ENCODE assay signal across 14 mouse cellular contexts in genomic region chr12:34811673-34812613, GRCm38 (mm10).
"Had no signal": no experiment of that assay in that cellular context is flagged by ENCODE, and none has a peak within 500 bp of the region (broad histone marks: within the 10 kb centered on the region; RNA-seq: fewer than 3 reads in every experiment).

No protein-coding gene starts in this region.

- H3K9ac ChIP-seq: limb, embryonic 15.5 days; liver, embryonic 12.5 days; lung, embryonic 14.5 days; midbrain, embryonic 15.5 days; neural tube, embryonic 13.5 days had no signal

- H3K4me2 ChIP-seq: limb, embryonic 15.5 days; liver, embryonic 12.5 days; lung, embryonic 14.5 days; midbrain, embryonic 15.5 days; neural tube, embryonic 13.5 days had no signal

- H3K9me3 ChIP-seq: limb, embryonic 15.5 days; liver, embryonic 12.5 days; midbrain, embryonic 10.5 days; midbrain, embryonic 15.5 days; neural tube, embryonic 13.5 days had no signal

- H3K27me3 ChIP-seq: limb, embryonic 15.5 days; liver, embryonic 12.5 days; midbrain, embryonic 15.5 days; neural tube, embryonic 13.5 days had no signal

- H3K27ac ChIP-seq: limb, embryonic 15.5 days; liver, embryonic 12.5 days; macrophage; midbrain, embryonic 10.5 days; midbrain, embryonic 15.5 days; neural tube, embryonic 13.5 days had no signal

- DNase-seq: kidney, adult 8-10 months; kidney, postnatal 36 days; lung, embryonic 14.5 days; lung, postnatal 14 days; retina, postnatal 1 day; right cerebral cortex, postnatal 4 days; spleen, adult 18-20 months; thymus, postnatal 4 days had no signal

- H3K4me3 ChIP-seq: limb, embryonic 15.5 days; liver, embryonic 12.5 days; midbrain, embryonic 10.5 days; midbrain, embryonic 15.5 days; neural tube, embryonic 13.5 days had no signal

- H3K4me1 ChIP-seq: limb, embryonic 15.5 days; liver, embryonic 12.5 days; midbrain, embryonic 10.5 days; midbrain, embryonic 15.5 days; neural tube, embryonic 13.5 days had no signal

- H3K36me3 ChIP-seq: limb, embryonic 15.5 days; liver, embryonic 12.5 days; midbrain, embryonic 10.5 days; midbrain, embryonic 15.5 days; neural tube, embryonic 13.5 days had no signal

- ATAC-seq: liver, embryonic 12.5 days; midbrain, embryonic 15.5 days had no signal
